Mouse (Mus musculus) cerebellum, adult 2 months (tissue): Measurements from ENCODE around the gene Smyd3. TPM values are rescaled to one million over a fixed set of nuclear protein-coding genes. Genes with fewer than 3 reads are reported as not detected.

Experiments
- DNase-seq, 2 experiments: peaks; one replicate each; pipeline ENCODE4 v3.0.0; 2021
- H3K27ac ChIP-seq: fragments of 200-500 bp; 2 replicates; pipeline ENCODE4 v1.5.1; 2012; ENCODE audit warnings: low read length, control low read depth, inconsistent platforms; ENCODE audit not compliant: insufficient read depth
- H3K27me3 ChIP-seq: fragments of 200-500 bp; 2 replicates; pipeline ENCODE4 v1.6.1; 2012; ENCODE audit warnings: inconsistent platforms, mild to moderate bottlenecking, low read length, moderate library complexity; ENCODE audit not compliant: control insufficient read depth, insufficient read depth
- H3K4me1 ChIP-seq: fragments of 200-500 bp; 2 replicates; pipeline ENCODE4 v1.6.1; 2011; ENCODE audit warnings: low read length; ENCODE audit not compliant: control insufficient read depth, insufficient read depth
- H3K4me3 ChIP-seq: fragments of 200-500 bp; replicated peaks from 2 replicates; pipeline ENCODE3; 2011; ENCODE audit warnings: mild to moderate bottlenecking, low read depth, low read length, control low read depth; ENCODE audit not compliant: insufficient read depth
- CTCF ChIP-seq: fragments of 200-500 bp; IDR thresholded peaks from 2 replicates; pipeline ENCODE4 v1.5.1; 2011; ENCODE audit warnings: low read depth, mild to moderate bottlenecking, control low read depth, low read length, moderate library complexity, borderline replicate concordance; ENCODE audit not compliant: insufficient read depth
- POLR2A ChIP-seq: fragments of 200-500 bp; IDR thresholded peaks from 2 replicates; pipeline ENCODE4 v1.6.1; 2011; ENCODE audit warnings: low read length, control low read depth, borderline replicate concordance; ENCODE audit not compliant: insufficient read depth
- WGBS: fragments of 180-500 bp; shearing (Covaris S2); methylation state at CpG from one replicate; pipeline ENCODE4 v1.1.7; 2018; 5-methylcytosine and 5-hydroxymethylcytosine counted together
- polyA plus RNA-seq: library from polyadenylated mRNA; depleted of rRNA; stranded (reverse); fragments of >200 nt; gene quantifications from 2 replicates; pipeline ENCODE4 v1.2.3, GENCODE M21; 2012

Smyd3 gene
- polyA plus RNA-seq, 1 experiment, result 17.3 TPM

DNA sequence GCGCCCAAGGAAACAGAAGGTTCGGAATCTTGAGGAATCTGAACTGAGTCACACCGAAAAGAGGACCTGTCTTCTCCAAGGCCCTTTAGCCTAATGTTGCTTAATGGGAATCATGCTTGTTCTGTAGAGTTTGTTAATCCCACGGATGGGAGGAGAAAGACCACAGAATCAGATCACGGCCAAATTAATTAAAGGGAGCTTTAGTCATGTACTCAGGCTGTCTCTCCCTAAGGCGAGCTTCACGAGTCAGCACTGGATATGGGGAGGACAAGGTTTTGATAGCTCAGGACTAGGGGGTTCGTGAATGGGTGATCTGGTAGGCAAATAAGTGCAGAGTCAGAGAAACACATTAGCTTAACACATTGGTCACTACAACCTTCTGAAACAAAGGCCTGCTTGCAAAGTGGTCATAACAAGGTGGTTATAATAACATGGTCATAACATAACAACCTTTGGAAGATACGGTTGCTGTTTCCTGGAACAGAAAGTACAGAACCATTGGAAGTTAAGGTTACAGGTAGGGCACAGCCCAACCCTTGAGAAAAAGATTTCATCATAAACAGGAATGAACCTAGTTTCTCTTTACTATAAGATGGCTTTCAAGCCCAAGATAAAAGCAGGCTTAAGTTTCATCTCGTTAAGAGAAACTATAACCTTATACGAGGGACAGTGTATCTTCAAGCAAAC, 261.9 kb downstream of the Smyd3 start:
- no peak for DNase-seq
- Histone ChIP-seq H3K4me3 (no peak overlapping the region), H3K27me3 (no peaks in the 10 kb centered on the region), H3K4me1 (peaks cover 3% of the 10 kb centered on the region; the same call in 1 of the 2 replicates), H3K27ac (no peak overlapping the region)
- WGBS, result 85% methylated on average over 11 of the region's 11 CpGs
- TF ChIP-seq POLR2A (no peak), CTCF (no peak)

DNA sequence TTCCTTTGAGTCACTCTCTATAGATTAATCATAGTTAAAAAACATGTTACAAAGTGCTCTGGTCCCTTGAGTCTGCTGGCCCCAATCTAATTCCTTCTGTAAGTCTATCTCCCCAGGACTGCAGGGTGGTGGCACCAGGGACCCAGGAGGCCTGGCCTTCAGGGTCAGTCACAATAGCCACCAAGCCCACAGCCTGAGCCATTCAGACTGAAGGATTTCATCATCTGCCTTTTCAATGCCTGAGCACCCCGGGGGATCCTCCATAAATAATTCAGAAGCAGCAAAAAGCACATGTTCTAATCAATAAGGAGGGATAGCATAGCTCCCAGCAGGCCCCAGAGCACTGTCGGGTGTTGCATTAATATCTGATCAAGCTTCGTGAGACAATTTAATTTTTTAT, 263.3 kb downstream of the Smyd3 start:
- Histone ChIP-seq H3K27me3 (no peaks in the 10 kb centered on the region), H3K4me1 (peaks cover 3% of the 10 kb centered on the region; the same call in 1 of the 2 replicates), H3K27ac (no peak overlapping the region), H3K4me3 (no peak overlapping the region)
- no peak for DNase-seq
- WGBS, result 72% methylated on average over 3 of the region's 3 CpGs
- no peak for TF ChIP-seq POLR2A
- TF ChIP-seq CTCF, result no peak

GRCm38 (mm10) chr1:179252611-179253010, 265.2 kb downstream of the Smyd3 start:
- peaks cover 3% of the 10 kb centered on the region; the same call in 1 of the 2 replicates for H3K4me1 ChIP-seq
- peak; percentile 48 to 78 for DNase-seq
- 12% methylated on average over 4 of the region's 4 CpGs for WGBS
- no peaks in the 10 kb centered on the region for H3K27me3 ChIP-seq
- TF ChIP-seq POLR2A, result no peak
- no peak overlapping the region for H3K27ac ChIP-seq
- H3K4me3 ChIP-seq, result no peak overlapping the region

- no peak for DNase-seq
- 84% methylated on average over 3 of the region's 3 CpGs for WGBS
- Histone ChIP-seq H3K4me1 (no peaks in the 10 kb centered on the region), H3K27ac (no peak overlapping the region), H3K4me3 (no peak overlapping the region), H3K27me3 (no peaks in the 10 kb centered on the region)
- no peak for TF ChIP-seq CTCF
- TF ChIP-seq POLR2A, result no peak
Measured at GRCm38 (mm10) chr1:179250388-179250787, 267.5 kb downstream of the Smyd3 start.

DNA sequence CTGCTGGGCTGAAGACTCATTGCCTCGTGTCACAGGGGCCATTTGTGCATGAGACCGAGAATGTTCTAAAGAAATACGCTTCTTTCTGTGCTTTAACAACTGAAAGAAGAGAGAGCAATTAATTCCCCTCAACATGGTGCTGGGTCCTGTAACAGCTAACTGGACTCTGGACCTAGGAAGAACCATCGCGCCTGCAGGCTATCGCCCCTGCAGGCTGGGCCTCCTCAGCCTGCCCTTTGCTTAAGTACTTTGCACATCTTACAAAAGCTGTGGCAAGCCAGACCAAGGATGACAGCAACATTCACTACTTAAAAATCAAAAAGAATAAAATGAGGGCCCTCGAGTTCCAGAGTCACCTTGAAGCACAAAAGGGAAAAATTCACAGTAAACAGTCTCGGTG, 274.3 kb downstream of the Smyd3 start:
- WGBS, result 89% methylated on average over 8 of the region's 8 CpGs
- no peak for TF ChIP-seq POLR2A
- no peak for TF ChIP-seq CTCF
- Histone ChIP-seq H3K27me3 (no peaks in the 10 kb centered on the region), H3K4me3 (no peak overlapping the region), H3K27ac (no peak overlapping the region), H3K4me1 (no peaks in the 10 kb centered on the region)
- DNase-seq, result no peak

- Histone ChIP-seq H3K27me3 (no peaks in the 10 kb centered on the region), H3K4me3 (no peak overlapping the region), H3K27ac (no peak overlapping the region), H3K4me1 (no peaks in the 10 kb centered on the region)
- TF ChIP-seq CTCF, result no peak
- TF ChIP-seq POLR2A, result no peak
- WGBS, result 76% methylated on average over 6 of the region's 6 CpGs
- no peak for DNase-seq
Measured at GRCm38 (mm10) chr1:179240663-179241279, 277.1 kb downstream of the Smyd3 start.

DNA sequence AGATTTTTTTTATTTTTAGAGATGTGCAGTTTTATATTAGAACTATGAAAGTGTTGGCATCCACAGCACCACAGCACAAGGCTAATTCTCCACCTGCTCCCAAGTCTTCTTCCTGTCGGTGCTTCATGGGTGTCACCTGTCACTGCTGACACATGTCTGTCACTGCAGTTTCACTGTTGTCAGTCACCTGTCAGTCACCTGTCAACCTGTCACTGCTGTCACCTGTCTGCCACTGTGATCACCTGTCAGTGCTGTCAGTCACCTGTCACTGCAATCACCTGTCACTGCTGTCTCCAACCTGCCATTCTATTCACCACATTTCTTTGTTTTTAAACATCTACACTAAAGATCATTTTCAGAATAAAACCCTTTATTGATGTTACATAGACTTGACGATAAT, 279.2 kb downstream of the Smyd3 start:
- Histone ChIP-seq H3K4me3 (no peak overlapping the region), H3K27ac (no peak overlapping the region), H3K27me3 (no peaks in the 10 kb centered on the region), H3K4me1 (no peaks in the 10 kb centered on the region)
- no peak for DNase-seq
- TF ChIP-seq CTCF (no peak), POLR2A (no peak)
- 82% methylated on average over 2 of the region's 2 CpGs for WGBS

DNA sequence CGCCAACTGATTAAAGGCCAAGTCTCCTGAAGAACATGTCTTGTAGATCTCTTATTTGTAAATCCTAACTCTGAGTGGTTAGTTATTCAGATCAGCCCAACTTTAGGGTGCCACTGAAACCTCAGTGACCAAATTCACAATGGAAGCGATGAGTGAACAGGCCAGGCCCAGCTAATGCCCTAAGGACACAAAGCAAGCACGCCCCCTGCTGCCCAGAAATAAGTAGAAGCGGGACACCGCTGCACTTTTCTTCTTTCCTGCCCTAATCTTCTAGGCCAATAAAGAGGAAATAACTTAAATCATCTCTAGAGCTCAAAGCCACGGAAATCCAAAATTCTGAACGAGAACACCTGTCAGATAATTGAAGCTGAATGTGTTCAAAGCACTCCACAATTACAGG, 279.9 kb downstream of the Smyd3 start:
- WGBS, result 74% methylated on average over 7 of the region's 7 CpGs
- Histone ChIP-seq H3K27ac (no peak overlapping the region), H3K4me3 (no peak overlapping the region), H3K27me3 (no peaks in the 10 kb centered on the region), H3K4me1 (no peaks in the 10 kb centered on the region)
- DNase-seq, result no peak
- peak; percentile 21; the same call in 1 of the 2 replicates for TF ChIP-seq CTCF
- TF ChIP-seq POLR2A, result no peak
